Mouse (Mus musculus) E14TG2a.4 (cell line): Measurements from ENCODE around the gene Med20.
"Not testable (repeated sequence)": the region's sequence is repeated elsewhere in the genome, so short reads cannot be mapped to it uniquely, and the experiment has no call there.

Experiments used
- CTCF ChIP-seq: conservative IDR thresholded peaks from 2 replicates; pipeline ENCODE4 v1.5.1; 2014; ENCODE audit warnings: low read length
- NANOG ChIP-seq: IDR thresholded peaks from 2 replicates; pipeline ENCODE4 v1.6.1; 2014; ENCODE audit warnings: borderline replicate concordance, low read length, mixed read lengths
- POU5F1 ChIP-seq: IDR thresholded peaks from 2 replicates; pipeline ENCODE4 v1.6.1; 2014; ENCODE audit warnings: low read length, borderline replicate concordance

DNA sequence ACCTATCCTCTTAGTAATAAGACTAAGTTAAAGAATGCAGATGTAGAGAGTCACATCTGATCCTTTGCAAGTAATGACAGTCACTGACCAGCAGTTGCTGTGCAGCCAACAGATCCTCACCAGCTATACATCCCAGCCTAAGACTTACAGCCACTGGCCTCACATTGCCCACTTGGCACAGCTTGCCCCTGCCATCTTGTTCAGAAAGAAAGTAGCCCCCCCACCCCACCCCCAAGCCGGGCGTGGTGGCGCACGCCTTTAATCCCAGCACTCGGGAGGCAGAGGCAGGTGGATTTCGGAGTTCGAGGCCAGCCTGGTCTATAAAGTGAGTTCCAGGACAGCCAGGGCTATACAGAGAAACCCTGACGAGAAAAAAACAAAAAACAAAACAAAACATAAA is 43.0 kb downstream of the Med20 start:
- not testable (repeated sequence) for TF ChIP-seq CTCF, NANOG, POU5F1
